Mouse (Mus musculus) c-Kit-positive CD71-negative TER-119-negative erythroid progenitor cells, embryonic 14.5 days (primary cell): ENCODE results near the gene Rps26.

ENCODE experiments used
- DNase-seq: peaks from one replicate; pipeline ENCODE4 v3.0.0-alpha.2; 2013; ENCODE audit warnings: low read depth

The Rps26 gene

GRCm38 (mm10) chr10:128602470-128603128, 23.9 kb downstream of the Rps26 start:
- DNase-seq, result no peak

DNA sequence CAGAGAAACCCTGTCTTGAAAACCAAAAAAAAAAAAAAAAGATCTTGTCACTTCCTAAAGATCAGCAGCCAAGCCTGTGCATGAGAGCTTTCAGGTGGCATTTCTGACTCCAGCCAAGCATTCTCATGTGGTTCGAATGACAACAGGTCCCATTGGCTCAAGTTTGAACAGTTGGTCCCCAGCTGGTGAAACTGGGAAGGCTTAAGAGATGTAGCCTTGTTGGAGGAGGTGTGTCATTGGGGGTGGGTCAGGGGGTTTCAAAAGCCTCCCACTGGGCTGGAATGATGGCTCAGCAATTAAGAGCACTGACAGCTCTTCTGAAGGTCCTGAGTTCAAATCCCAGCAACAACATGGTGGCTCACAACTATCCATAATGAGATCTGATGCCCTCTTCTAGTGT, 25.0 kb downstream of the Rps26 start:
- DNase-seq, result no peak

DNA sequence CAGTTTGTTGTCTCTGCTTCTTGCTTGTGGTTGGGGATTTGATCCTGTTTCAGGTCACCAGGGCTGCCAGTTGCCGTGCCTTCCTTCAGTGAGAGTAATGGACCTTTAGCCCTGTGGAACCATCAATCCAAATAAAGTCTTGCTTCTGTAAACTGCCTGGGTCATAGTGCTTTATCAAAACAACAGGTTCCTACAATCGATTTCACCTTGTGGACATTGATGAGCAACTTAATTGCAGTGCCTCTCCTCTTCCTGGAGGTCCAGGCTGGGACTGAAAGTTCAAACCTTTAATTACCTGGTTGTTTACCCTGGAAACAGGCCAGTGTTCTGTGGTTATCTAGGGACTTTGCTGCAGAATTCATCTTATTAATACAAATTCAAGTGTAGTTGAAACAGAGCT, 28.1 kb downstream of the Rps26 start:
- no peak for DNase-seq

DNA sequence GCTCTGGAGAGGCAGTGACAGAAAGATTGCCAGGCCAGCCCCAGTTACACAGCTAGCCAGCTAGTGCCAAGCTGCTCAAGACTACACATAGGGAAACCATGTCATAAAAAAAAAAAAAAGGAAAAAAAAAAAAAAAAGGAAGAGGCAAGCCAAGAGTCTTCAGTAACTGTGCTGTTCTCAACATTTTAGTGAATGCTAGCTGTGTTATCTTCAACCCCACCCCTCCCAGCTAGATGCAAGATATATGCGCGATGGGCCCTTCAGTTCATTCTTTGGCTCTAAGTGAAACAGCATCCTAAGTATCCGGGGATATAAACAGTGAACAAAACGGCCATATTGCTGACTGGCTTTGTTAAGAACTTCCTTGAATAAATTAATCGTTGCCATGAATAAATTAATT, 33.8 kb downstream of the Rps26 start:
- DNase-seq, result no peak

DNA sequence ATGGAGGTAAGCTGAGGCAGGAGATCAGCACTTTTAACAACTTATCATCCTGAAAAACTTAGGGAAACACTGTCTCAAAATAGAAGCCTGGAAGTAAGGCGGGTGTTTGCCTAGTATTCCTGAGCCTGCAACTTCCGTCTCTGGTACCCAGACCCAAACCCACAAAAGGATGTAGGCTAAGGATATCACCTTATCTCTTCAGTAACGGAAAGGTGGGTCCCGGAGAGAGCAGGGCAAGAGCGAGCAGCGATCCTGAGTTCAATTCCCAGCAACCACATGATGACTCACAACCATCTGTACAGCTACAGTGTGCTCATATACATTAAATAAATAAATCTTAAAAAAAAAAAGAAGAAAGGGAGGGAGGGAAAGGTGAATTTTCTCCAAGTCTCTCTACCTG, 35.1 kb downstream of the Rps26 start:
- no peak for DNase-seq

DNA sequence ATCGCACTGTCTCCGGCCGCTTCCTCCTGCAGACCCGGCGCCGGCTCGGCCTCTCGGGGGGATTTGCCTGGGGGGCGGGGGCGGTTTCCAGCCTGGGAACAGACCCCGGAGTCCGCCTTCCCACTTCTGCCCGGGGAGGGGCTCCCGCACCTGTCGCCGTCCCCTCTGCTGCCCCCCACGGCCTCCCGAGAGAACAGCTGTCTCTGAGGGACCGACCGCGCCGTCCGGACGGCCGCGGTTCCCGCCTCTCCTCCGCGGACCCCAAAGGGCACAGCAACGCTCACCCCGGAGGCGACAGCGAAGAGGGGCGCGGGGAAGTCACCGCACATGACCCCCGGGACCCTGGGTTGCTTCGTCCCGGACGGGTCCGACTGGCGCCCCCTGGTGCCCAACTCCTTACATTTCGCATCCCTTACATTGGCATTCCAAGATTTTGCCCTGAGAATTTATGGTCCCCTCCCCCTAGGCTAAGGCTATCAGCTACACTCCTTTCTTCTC, 36.3 kb downstream of the Rps26 start:
- no peak for DNase-seq

DNA sequence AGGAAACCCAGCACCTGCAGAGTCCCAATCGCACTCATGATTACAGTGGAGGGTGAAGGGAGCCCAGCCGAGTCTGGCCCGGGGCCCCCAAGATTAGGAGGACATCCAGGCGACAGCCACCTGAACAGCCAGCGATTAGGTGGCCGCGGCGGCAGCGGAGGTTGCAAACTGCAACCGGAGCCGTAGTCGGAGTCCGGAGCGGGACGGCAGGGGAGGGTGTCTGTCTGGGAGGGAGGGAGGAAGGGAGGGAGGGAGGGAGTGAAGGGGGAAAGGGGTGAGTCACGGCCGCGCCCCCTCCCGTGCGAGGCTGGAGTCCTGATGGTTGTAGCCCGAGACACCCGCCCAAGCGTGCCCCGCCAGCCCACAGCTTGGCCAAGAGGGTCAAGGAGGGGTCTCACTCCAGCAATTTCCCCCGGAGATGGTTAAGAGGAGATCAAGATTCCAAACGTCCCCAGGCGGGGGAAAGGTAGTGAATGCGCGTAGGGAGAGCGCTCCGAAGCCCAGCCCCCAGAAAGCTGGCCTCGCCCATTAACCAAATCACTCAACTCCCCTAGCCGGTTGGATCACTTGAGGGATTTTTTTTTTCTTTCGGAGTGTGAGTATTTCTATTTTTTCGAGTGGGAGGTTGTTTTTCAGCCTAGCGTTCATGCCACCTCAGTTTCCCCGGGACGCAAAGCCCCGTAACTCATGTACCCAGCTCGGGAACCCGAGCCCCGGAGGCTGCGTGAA, 36.9 kb downstream of the Rps26 start, which contains the start of gene Erbb3:
TSS of gene Erbb3 (minus strand) at position 189 of the 729 bp plus-strand sequence.
- DNase-seq, result peak; percentile 44

- no peak for DNase-seq
Observed at GRCm38 (mm10) chr10:128588775-128589463, 37.6 kb downstream of the Rps26 start.

GRCm38 (mm10) chr10:128588136-128588535, 38.4 kb downstream of the Rps26 start:
- DNase-seq, result no peak

DNA sequence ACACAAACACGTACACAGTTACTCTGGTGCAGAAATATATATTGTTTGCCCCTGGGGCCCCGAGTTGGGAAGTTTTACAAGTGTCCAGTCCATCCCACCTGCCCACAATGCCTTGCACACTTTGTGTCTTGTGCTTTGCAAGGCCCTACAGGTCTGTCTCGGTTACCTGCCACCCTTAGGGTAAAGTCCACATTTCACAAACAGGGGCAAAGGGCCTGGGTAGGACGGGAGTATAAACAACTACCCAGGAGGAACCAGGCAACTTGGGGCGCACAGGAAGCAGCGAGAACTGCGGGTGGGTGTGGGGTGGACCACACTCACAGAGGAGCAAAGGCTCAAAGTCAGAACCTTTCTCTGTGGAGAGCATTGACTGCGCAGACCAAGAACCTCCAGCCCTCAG, 38.9 kb downstream of the Rps26 start:
- DNase-seq, result no peak

DNA sequence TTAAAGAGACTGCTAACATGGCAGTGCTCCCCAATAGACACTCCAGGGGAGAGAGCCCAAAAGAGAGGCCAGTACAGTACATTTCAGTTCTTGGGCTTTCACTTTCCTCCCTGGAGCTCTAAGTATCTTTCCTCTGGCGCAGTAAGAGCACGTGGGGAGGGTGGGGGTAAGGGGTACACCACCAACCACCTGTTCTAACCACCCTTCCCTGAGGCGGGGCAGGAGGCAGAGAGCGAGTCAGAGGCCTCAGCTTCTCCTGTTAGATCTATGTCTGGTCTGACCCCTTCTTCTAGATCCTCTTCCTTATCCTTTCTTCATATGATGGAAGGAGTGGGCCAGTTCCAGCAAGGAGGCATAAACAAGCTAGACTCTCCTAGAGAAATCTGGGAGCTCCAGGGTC, 39.4 kb downstream of the Rps26 start:
- no peak for DNase-seq

- DNase-seq, result no peak
Observed at GRCm38 (mm10) chr10:128586546-128586945, 40.0 kb downstream of the Rps26 start.

GRCm38 (mm10) chr10:128584386-128584785, 42.2 kb downstream of the Rps26 start:
- no peak for DNase-seq

- DNase-seq, result no peak
Observed at GRCm38 (mm10) chr10:128583644-128584043, 42.9 kb downstream of the Rps26 start.

DNA sequence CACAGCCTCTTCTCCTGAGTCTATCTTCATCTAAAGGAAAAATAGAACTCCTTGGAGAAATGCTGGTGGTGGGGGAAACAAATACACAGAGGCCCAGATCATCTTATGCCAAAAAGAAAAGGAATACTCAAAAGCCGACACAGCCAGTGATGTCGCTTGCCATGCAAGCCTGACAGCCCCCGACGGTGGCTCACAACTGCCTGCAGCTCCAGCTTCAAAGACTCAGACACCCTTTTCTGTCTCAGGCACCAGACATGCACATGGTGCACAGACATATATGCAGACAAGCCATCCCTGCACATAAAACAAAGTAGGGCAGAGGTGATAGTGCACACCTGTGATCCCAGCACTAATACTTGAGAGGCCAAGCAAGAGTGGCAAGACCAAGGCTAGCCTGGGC, 46.8 kb downstream of the Rps26 start:
- no peak for DNase-seq

DNA sequence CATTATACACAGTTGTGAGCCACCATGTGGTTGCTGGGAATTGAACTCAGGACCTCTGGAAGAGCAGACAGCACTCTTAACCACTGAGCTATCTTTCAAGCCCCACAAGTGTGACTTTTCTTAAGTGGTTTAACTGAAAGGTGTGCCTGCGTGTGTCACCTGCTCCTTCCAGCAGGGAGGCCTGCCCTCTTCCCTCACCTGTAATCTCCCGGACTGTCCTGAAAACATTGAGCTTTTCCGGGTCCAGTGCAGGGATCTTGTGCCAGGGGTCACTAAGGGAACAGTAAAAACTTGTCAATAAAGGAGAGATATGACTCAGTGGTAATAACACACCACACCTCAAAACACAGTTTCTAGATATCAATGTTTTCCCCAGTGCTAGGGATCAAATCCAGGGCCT, 47.2 kb downstream of the Rps26 start:
- no peak for DNase-seq

GRCm38 (mm10) chr10:128578330-128578729, 48.2 kb downstream of the Rps26 start:
- DNase-seq, result no peak

GRCm38 (mm10) chr10:128575063-128575462, 51.5 kb downstream of the Rps26 start:
- DNase-seq, result no peak
